Mouse (Mus musculus): Measurements from ENCODE around the gene Abr. TPM values are rescaled to one million over a fixed set of nuclear protein-coding genes. Genes with fewer than 3 reads are reported as not detected.

Gene Abr
- polyA plus RNA-seq, 1 experiment, result 54.8 TPM

- DNase-seq, result no peak
- WGBS, result 86% methylated on average over 1 of the region's 1 CpGs
- H3K4me1 ChIP-seq (ENCODE audit: control insufficient read depth, insufficient read depth, low read length), result no peaks in the 10 kb centered on the region
- TF ChIP-seq CTCF (IDR thresholded peaks at IDR 0.05; ENCODE audit: insufficient read depth, low read length) (peak; percentile 29; the same call in 1 of the 2 replicates), POLR2A (IDR thresholded peaks at IDR 0.05; ENCODE audit: borderline replicate concordance, extremely low read depth, low read depth, low read length) (no peak)
- no peak overlapping the region for H3K4me3 ChIP-seq (replicated peaks; ENCODE audit: extremely low read depth, low read depth, low read length)
These were observed 235.0 kb downstream of the Abr start for GRCm38 (mm10) chr11:76387097-76387496.

GRCm38 (mm10) chr11:76385746-76386145, 236.4 kb downstream of the Abr start:
- H3K4me1 ChIP-seq (ENCODE audit: control insufficient read depth, insufficient read depth, low read length), result no peaks in the 10 kb centered on the region; the same call in none of the 2 replicates
- WGBS, result 65% methylated on average over 3 of the region's 3 CpGs
- no peak overlapping the region for H3K4me3 ChIP-seq (replicated peaks; ENCODE audit: extremely low read depth, low read depth, low read length)
- DNase-seq, result no peak
- TF ChIP-seq POLR2A (IDR thresholded peaks at IDR 0.05; ENCODE audit: borderline replicate concordance, extremely low read depth, low read depth, low read length), result no peak
- no peak for TF ChIP-seq CTCF (IDR thresholded peaks at IDR 0.05; ENCODE audit: insufficient read depth, low read length)

- TF ChIP-seq POLR2A (IDR thresholded peaks at IDR 0.05; ENCODE audit: borderline replicate concordance, extremely low read depth, low read depth, low read length) (no peak), CTCF (IDR thresholded peaks at IDR 0.05; ENCODE audit: insufficient read depth, low read length) (no peak)
- DNase-seq, result no peak
- Histone ChIP-seq H3K4me1 (ENCODE audit: control insufficient read depth, insufficient read depth, low read length) (peaks cover 4% of the 10 kb centered on the region), H3K4me3 (replicated peaks; ENCODE audit: extremely low read depth, low read depth, low read length) (no peak overlapping the region)
- WGBS, result 91% methylated on average over 4 of the region's 4 CpGs
These were observed 237.1 kb downstream of the Abr start for GRCm38 (mm10) chr11:76385017-76385416.

- H3K4me3 ChIP-seq (replicated peaks; ENCODE audit: extremely low read depth, low read depth, low read length), result no peak overlapping the region
- peaks cover 12% of the 10 kb centered on the region for H3K4me1 ChIP-seq (ENCODE audit: control insufficient read depth, insufficient read depth, low read length)
- WGBS, result 45% methylated on average over 5 of the region's 5 CpGs
- no peak for DNase-seq
- TF ChIP-seq CTCF (IDR thresholded peaks at IDR 0.05; ENCODE audit: insufficient read depth, low read length), result no peak
- no peak for TF ChIP-seq POLR2A (IDR thresholded peaks at IDR 0.05; ENCODE audit: borderline replicate concordance, extremely low read depth, low read depth, low read length)
These were observed 237.8 kb downstream of the Abr start for GRCm38 (mm10) chr11:76384307-76384706.

- WGBS, result 81% methylated on average over 13 of the region's 13 CpGs
These were observed 239.3 kb downstream of the Abr start for GRCm38 (mm10) chr11:76382711-76383324.

GRCm38 (mm10) chr11:76381201-76381885, 240.8 kb downstream of the Abr start:
- Histone ChIP-seq H3K4me1 (ENCODE audit: control insufficient read depth, insufficient read depth, low read length) (peaks cover 12% of the 10 kb centered on the region), H3K4me3 (replicated peaks; ENCODE audit: extremely low read depth, low read depth, low read length) (no peak overlapping the region)
- WGBS, result 83% methylated on average over 15 of the region's 15 CpGs
- TF ChIP-seq POLR2A (IDR thresholded peaks at IDR 0.05; ENCODE audit: borderline replicate concordance, extremely low read depth, low read depth, low read length) (no peak), CTCF (IDR thresholded peaks at IDR 0.05; ENCODE audit: insufficient read depth, low read length) (no peak)
- no peak for DNase-seq

More at GRCm38 (mm10) chr11:76382711-76383324, 239.3 kb downstream of the Abr start:
- TF ChIP-seq CTCF (IDR thresholded peaks at IDR 0.05; ENCODE audit: insufficient read depth, low read length), result no peak
- TF ChIP-seq POLR2A (IDR thresholded peaks at IDR 0.05; ENCODE audit: borderline replicate concordance, extremely low read depth, low read depth, low read length), result no peak
- no peak for DNase-seq
- no peak overlapping the region for H3K4me3 ChIP-seq (replicated peaks; ENCODE audit: extremely low read depth, low read depth, low read length)
- peaks cover 12% of the 10 kb centered on the region for H3K4me1 ChIP-seq (ENCODE audit: control insufficient read depth, insufficient read depth, low read length)

- peak; percentile 32 for DNase-seq
- H3K4me3 ChIP-seq (replicated peaks; ENCODE audit: extremely low read depth, low read depth, low read length), result no peak overlapping the region
- 29% methylated on average over 11 of the region's 11 CpGs for WGBS
- TF ChIP-seq CTCF (IDR thresholded peaks at IDR 0.05; ENCODE audit: insufficient read depth, low read length), result no peak
- no peak for TF ChIP-seq POLR2A (IDR thresholded peaks at IDR 0.05; ENCODE audit: borderline replicate concordance, extremely low read depth, low read depth, low read length)
- peaks cover 12% of the 10 kb centered on the region for H3K4me1 ChIP-seq (ENCODE audit: control insufficient read depth, insufficient read depth, low read length)
These were observed 242.1 kb downstream of the Abr start for GRCm38 (mm10) chr11:76379921-76380544.

GRCm38 (mm10) chr11:76376425-76376824, 245.7 kb downstream of the Abr start:
- TF ChIP-seq POLR2A (IDR thresholded peaks at IDR 0.05; ENCODE audit: borderline replicate concordance, extremely low read depth, low read depth, low read length) (no peak), CTCF (IDR thresholded peaks at IDR 0.05; ENCODE audit: insufficient read depth, low read length) (no peak)
- DNase-seq, result no peak
- peaks cover 26% of the 10 kb centered on the region for H3K4me1 ChIP-seq (ENCODE audit: control insufficient read depth, insufficient read depth, low read length)
- no peak overlapping the region for H3K4me3 ChIP-seq (replicated peaks; ENCODE audit: extremely low read depth, low read depth, low read length)
- 87% methylated on average over 3 of the region's 3 CpGs for WGBS

- Histone ChIP-seq H3K4me1 (ENCODE audit: control insufficient read depth, insufficient read depth, low read length) (peaks cover 18% of the 10 kb centered on the region), H3K4me3 (replicated peaks; ENCODE audit: extremely low read depth, low read depth, low read length) (no peak overlapping the region)
- TF ChIP-seq CTCF (IDR thresholded peaks at IDR 0.05; ENCODE audit: insufficient read depth, low read length) (no peak), POLR2A (IDR thresholded peaks at IDR 0.05; ENCODE audit: borderline replicate concordance, extremely low read depth, low read depth, low read length) (no peak)
- WGBS, result 44% methylated on average over 17 of the region's 17 CpGs
- peak; percentile 44 for DNase-seq
These were observed 247.5 kb downstream of the Abr start for GRCm38 (mm10) chr11:76374491-76375185.
